Mouse (Mus musculus): Measurements from ENCODE around the gene Dap3. TPM values are rescaled to one million over a fixed set of nuclear protein-coding genes. Genes with fewer than 3 reads are reported as not detected.
"Not testable (repeated sequence)": the region's sequence is repeated elsewhere in the genome, so short reads cannot be mapped to it uniquely, and the experiment has no call there.

The Dap3 gene
- 135 and 136 TPM in 2 replicates for polyA plus RNA-seq (2012; rRNA removed)

GRCm38 (mm10) chr3:88950576-88951326 lies at the start of gene Dap3, which contains the start of gene Ash1l:
Gene Dap3, minus strand, starts transcription at chr3:88951181.
Gene Ash1l, plus strand, starts transcription at chr3:88950622.
- TF ChIP-seq CTCF (IDR thresholded peaks at IDR 0.05; ENCODE audit: extremely low read depth, insufficient read depth, low read length) = 0 out of 2 replicates have a peak, but pooled peaks have one; percentile 8
- TF ChIP-seq POLR2A (IDR thresholded peaks at IDR 0.05; ENCODE audit: extremely low read depth, insufficient read depth, low read length) = no peak
- Histone ChIP-seq H3K4me3 (ENCODE audit: insufficient read depth, low read length) (peak within 1 kb of the TSS; percentile 97), H3K4me1 (ENCODE audit: control insufficient read depth, insufficient read depth, low read length) (no peaks in the 10 kb centered on the region), H3K27ac (ENCODE audit: insufficient read depth, low read length) (peak within 1 kb of the TSS; percentile 100)

GRCm38 (mm10) chr3:88992793-88993192 lies 41.8 kb upstream of the Dap3 start:
- Histone ChIP-seq H3K4me3 (ENCODE audit: insufficient read depth, low read length) (no peak overlapping the region), H3K27ac (ENCODE audit: insufficient read depth, low read length) (no peak overlapping the region), H3K4me1 (ENCODE audit: control insufficient read depth, insufficient read depth, low read length) (peaks cover 6% of the 10 kb centered on the region; the same call in 1 of the 2 replicates)
- no peak for TF ChIP-seq POLR2A (IDR thresholded peaks at IDR 0.05; ENCODE audit: extremely low read depth, insufficient read depth, low read length)

GRCm38 (mm10) chr3:88983921-88984381 lies 33.0 kb upstream of the Dap3 start:
- Histone ChIP-seq H3K27ac (ENCODE audit: insufficient read depth, low read length) (no peak overlapping the region), H3K4me1 (ENCODE audit: control insufficient read depth, insufficient read depth, low read length) (no peaks in the 10 kb centered on the region; the same call in 1 of the 2 replicates), H3K4me3 (ENCODE audit: insufficient read depth, low read length) (no peak overlapping the region)
- no peak for TF ChIP-seq CTCF (IDR thresholded peaks at IDR 0.05; ENCODE audit: extremely low read depth, insufficient read depth, low read length)
- no peak for TF ChIP-seq POLR2A (IDR thresholded peaks at IDR 0.05; ENCODE audit: extremely low read depth, insufficient read depth, low read length)

- Histone ChIP-seq H3K4me3 (ENCODE audit: insufficient read depth, low read length) (no peak overlapping the region), H3K27ac (ENCODE audit: insufficient read depth, low read length) (no peak overlapping the region), H3K4me1 (ENCODE audit: control insufficient read depth, insufficient read depth, low read length) (no peaks in the 10 kb centered on the region; the same call in 1 of the 2 replicates)
- TF ChIP-seq CTCF (IDR thresholded peaks at IDR 0.05; ENCODE audit: extremely low read depth, insufficient read depth, low read length) (no peak), POLR2A (IDR thresholded peaks at IDR 0.05; ENCODE audit: extremely low read depth, insufficient read depth, low read length) (no peak)
Observed at GRCm38 (mm10) chr3:88981206-88982010, 30.4 kb upstream of the Dap3 start.

GRCm38 (mm10) chr3:88975012-88975411 lies 24.0 kb upstream of the Dap3 start:
- TF ChIP-seq CTCF (IDR thresholded peaks at IDR 0.05; ENCODE audit: extremely low read depth, insufficient read depth, low read length) = no peak
- TF ChIP-seq POLR2A (IDR thresholded peaks at IDR 0.05; ENCODE audit: extremely low read depth, insufficient read depth, low read length) = no peak
- Histone ChIP-seq H3K4me1 (ENCODE audit: control insufficient read depth, insufficient read depth, low read length) (peaks cover 3% of the 10 kb centered on the region; the same call in 1 of the 2 replicates), H3K27ac (ENCODE audit: insufficient read depth, low read length) (peak overlapping the region; percentile 35; the same call in 1 of the 2 replicates), H3K4me3 (ENCODE audit: insufficient read depth, low read length) (no peak overlapping the region)

GRCm38 (mm10) chr3:88963211-88963610 lies 12.2 kb upstream of the Dap3 start:
- H3K4me3 ChIP-seq (ENCODE audit: insufficient read depth, low read length); H3K27ac ChIP-seq (ENCODE audit: insufficient read depth, low read length); H3K4me1 ChIP-seq (ENCODE audit: control insufficient read depth, insufficient read depth, low read length): not testable (repeated sequence)

GRCm38 (mm10) chr3:88953736-88954135 lies 2.8 kb upstream of the Dap3 start:
- Histone ChIP-seq H3K4me1 (ENCODE audit: control insufficient read depth, insufficient read depth, low read length) (no peaks in the 10 kb centered on the region), H3K27ac (ENCODE audit: insufficient read depth, low read length) (no peak overlapping the region), H3K4me3 (ENCODE audit: insufficient read depth, low read length) (no peak overlapping the region)
- TF ChIP-seq POLR2A (IDR thresholded peaks at IDR 0.05; ENCODE audit: extremely low read depth, insufficient read depth, low read length) = no peak
- no peak for TF ChIP-seq CTCF (IDR thresholded peaks at IDR 0.05; ENCODE audit: extremely low read depth, insufficient read depth, low read length)

GRCm38 (mm10) chr3:88953246-88953645 lies 2.3 kb upstream of the Dap3 start:
- TF ChIP-seq CTCF (IDR thresholded peaks at IDR 0.05; ENCODE audit: extremely low read depth, insufficient read depth, low read length) = no peak
- no peak for TF ChIP-seq POLR2A (IDR thresholded peaks at IDR 0.05; ENCODE audit: extremely low read depth, insufficient read depth, low read length)
- H3K4me1 ChIP-seq (ENCODE audit: control insufficient read depth, insufficient read depth, low read length) = no peaks in the 10 kb centered on the region
- H3K4me3 ChIP-seq (ENCODE audit: insufficient read depth, low read length) = no peak overlapping the region
- no peak overlapping the region for H3K27ac ChIP-seq (ENCODE audit: insufficient read depth, low read length)

- Histone ChIP-seq H3K27ac (ENCODE audit: insufficient read depth, low read length) (peak overlapping the region; percentile 100; the same call in 1 of the 2 replicates), H3K4me1 (ENCODE audit: control insufficient read depth, insufficient read depth, low read length) (no peaks in the 10 kb centered on the region), H3K4me3 (ENCODE audit: insufficient read depth, low read length) (peak overlapping the region; percentile 97)
- TF ChIP-seq CTCF (IDR thresholded peaks at IDR 0.05; ENCODE audit: extremely low read depth, insufficient read depth, low read length) (no peak), POLR2A (IDR thresholded peaks at IDR 0.05; ENCODE audit: extremely low read depth, insufficient read depth, low read length) (no peak)
Observed at GRCm38 (mm10) chr3:88951327-88951800, 383 bp upstream of the Dap3 start.

Data from cortical plate, adult 2 months (tissue).